Mouse (Mus musculus): ENCODE results near the gene Cenpo.
A peak's percentile ranks its signal among the peaks of the same experiment; 100 is the strongest.

The Cenpo gene

DNA sequence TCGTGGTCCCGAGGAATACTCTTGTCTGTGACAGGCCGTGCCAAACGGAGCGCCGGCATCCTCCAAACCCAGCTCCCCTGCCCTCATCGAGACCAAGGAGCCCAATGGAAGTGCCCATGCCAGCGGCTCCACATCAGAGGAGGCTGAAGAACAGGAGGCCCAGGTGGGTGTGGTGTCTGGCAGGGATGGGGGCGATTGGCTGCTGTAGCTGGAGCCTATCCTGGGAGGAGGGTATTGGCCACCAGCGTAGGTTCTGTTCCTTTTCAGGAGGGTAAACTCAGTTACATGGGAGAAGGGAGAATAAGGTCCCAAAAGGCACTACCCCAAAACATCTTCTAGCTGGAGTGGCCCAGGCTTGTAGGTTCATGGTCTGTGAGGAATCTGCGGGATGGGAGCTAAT lies 34.8 kb downstream of the Cenpo start:
- DNase-seq (ENCODE audit: low read depth, low spot score): no peak

DNA sequence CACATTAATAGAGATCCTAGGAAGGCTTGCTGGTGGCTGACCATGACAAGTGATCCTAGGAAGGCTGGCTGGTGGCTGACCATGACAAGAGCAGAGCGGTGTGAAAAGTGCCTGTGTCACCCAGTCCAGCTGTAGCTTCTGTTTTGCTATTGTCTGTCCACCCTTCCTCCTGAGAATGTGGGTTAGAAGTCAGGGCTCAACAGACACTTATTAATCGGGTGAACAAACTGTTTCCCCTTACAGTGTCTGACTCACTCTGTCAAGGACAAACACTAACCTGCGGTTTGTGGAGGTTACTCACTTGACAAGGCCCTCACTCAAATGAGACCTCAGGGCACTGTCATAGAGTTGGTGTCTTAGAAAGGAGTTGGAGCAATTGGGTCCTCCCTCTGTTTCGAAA lies 35.4 kb downstream of the Cenpo start:
- peak; percentile 52 for DNase-seq (ENCODE audit: low read depth, low spot score)

DNA sequence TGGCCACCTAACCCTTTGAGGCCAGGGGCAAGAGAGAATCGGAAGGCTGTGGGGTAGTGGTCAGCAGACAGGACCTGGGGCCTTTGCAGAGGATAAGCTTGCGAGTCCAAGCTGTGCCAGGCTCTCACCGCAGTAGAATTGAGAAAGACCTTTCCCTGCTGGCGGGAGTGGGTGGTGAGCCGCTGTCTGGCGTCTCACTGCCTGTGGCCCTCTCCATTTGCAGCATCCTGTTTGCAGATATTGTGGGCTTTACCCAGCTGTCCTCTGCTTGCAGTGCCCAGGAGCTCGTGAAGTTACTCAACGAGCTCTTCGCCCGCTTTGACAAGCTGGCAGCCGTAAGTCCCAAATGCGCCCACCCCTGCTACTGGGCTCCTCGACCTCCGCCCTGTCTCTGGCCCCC lies 39.5 kb downstream of the Cenpo start:
- no peak for DNase-seq (ENCODE audit: low read depth, low spot score)

DNA sequence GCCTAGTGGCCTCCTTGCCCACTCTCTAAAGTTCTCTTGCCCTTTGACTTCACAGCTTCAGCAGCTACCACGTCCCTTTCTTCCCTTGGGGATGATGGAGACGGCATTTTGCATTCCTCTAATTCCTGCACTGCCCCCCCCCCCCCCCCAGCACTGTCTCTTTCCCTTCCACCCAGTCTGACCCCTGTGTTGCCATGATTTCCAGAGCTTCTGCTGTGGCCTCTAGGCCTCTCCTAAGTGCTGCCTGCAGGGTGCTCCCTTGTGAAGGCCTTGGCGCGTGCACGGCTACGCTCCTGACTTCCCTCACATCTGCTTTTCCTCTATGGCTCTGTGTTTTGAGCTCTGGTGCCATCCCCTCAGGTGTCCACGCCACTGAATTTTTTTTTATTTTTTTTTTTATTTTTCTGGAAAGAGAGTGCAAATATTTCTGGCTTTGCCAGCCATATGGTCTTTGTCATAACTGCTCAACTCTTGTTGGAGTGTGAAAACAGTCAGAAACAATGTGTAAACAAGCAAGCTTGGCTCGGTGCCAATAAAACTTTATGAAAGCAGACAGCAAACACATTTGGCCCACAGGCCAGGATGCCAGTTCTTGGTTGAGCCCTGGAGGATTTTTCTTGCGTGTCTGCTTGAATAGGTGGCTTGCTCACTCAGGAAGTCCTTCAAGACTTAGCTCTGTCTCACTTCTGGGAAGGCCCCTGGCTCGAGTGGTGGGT lies 40.9 kb downstream of the Cenpo start:
- DNase-seq (ENCODE audit: low read depth, low spot score): peak; percentile 46

DNA sequence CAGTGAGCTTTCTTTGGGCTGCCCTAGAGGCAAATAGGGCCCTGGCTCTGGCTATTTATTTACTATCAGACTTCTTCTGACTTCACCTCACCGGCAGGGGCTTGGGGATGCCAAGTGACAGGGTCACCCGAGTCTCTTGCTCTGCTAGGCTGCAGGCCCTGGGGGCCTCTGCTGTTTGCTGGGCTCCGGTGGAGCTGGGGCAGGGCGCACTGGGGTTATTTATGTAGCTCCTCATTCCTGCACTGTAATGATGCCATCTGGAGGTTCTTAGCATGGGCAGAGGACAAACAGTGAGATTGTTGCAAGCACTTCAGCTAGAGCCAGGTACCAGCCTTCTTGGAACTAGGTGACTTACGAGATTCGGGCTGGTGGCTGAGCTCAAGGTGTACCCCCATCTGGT lies 41.6 kb downstream of the Cenpo start:
- no peak for DNase-seq (ENCODE audit: low read depth, low spot score)

DNA sequence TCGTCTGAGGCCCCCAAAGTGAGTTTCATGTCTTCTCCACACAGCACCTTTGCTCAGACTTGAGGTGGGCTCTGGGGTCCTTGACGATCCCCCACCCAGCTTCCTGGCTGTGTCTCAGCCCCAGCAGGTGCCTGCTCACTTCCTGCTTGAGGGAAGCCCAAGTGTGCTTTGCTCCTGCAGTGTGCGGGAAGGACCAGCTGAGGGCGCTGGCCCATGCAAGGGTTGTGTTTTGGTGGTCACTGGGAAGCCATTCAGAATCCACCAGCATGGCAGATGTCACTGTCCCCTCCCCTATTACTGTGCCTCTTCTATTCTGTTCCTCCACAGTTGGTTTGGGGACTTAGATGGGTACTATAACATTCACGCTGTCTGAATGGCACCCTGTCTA lies 45.0 kb downstream of the Cenpo start:
- DNase-seq (ENCODE audit: low read depth, low spot score): peak; percentile 21

DNA sequence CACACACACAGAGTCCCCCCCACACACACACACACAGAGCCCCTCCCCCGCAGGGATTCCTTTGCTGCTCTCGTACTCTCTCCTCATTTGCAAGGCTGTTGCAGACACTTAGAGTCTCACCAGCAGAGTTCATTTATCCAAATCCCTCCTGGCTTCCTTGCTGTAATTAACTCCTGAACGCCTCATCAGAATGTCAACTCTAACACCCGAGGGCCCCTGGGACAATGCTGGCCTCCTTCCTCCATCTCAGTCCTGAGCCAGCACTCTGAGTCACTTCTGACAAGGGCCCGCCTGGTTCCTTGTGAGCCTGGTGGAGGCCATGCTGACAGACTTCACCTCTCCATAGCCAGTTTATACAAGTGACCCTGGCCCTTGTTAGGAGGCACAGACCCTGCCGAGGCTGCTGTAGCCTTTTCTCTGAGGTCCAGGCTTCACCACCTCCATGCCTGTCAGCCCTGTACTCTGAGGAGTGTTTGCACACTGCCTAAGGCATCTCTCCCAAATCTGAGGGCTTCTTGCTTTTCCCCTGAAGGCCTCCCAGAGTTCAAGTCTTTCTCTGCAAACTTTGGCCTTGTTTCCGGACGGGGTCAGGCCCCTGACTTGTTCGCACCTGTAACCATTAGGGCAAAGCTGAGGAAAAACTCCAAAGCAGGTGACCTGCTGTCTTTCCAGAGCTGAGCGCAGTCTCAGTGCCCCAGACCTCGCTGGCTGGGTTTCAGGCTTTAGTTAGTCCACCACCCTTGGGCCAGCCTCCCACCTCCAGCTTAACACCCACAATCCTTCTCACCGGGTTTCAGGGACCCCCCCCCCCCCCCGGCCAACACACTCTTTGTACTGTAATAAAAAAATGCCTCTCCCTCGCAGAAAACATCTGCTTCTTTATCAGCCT lies 45.7 kb downstream of the Cenpo start:
- DNase-seq (ENCODE audit: low read depth, low spot score): peak; percentile 91

DNA sequence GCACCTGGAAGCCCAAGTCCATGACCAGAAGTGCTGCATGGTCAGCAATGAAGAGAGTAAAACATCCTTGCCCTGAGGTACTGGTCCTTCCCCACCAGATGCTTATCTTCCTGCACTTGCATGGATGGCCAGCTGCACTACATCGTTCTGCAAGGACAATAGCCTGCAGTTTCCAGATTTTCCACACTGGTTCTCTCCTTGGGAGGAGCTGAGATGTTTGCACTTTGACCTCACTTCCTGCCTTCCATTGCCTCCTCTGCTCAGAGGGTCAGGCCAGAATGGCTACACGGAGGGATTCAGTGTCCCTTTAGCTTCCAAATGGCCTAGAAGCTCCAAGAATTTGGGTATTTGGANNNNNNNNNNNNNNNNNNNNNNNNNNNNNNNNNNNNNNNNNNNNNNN lies 49.4 kb downstream of the Cenpo start:
- DNase-seq (ENCODE audit: low read depth, low spot score): no peak

DNA sequence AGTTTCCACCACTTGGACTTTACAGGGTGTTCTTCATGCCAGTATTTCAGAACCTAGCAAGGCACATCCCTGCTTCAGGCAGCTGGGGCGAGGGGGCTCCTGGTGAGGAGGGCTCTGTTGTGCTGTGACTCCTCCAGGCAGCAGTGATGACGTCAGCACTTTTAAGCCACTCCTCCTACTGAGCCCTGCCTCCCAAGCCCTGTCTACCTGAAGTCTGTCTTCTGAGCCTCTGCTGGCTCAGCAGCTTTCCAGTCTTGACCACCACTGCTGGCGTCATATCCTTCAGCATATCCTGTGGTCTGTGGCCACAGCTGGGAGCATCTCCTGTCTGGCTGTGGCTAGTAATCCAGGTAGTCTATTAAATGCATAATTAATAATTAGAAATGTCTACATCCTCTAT lies 53.6 kb downstream of the Cenpo start:
- DNase-seq (ENCODE audit: low read depth, low spot score): no peak

DNA sequence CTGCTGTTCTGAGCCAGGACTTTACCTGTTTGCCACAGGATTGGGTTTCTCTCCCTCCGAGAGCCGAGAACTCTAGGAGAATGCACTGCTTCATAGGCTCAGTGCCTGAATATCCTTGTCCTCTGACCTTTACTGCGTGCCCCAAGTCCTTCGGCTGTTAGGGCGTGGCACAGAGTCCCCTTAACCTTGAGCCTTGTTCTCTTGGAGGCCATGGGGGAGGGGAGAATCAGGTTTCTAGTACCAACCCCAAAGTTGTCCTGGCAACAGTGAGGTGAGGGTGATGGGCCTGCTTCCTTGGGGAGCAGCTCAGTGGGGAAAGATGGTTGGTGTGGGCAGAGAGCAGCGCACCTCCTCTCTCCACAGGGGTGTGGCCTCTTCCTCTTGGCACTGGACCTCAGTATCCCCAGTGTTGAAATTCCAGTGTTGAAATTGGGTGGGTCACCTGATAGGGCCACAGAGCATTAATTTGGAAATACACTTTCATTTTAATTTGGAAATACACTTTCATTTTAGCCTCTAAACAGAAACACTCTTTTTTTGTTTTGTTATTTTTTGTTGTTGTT lies 54.3 kb downstream of the Cenpo start:
- no peak for DNase-seq (ENCODE audit: low read depth, low spot score)

DNA sequence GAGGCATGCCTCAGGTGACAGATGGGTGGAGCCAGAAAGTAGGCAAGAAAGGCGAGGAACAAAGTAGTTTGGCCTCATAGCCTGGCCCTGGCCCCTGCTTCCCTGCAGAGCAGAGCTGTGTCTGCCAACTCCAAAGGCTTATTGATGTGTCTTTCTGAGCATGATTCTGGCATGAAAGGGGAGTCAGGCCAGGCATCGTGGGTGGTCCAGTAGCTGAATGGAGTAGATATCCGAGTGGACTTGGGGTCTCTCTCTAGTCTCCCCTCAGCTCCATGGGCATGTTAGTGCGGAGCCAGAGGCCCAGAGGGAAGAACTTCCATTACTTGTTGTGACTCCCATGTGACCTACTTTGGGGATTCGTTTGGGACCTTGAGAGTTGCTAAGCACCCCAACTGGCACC lies 55.3 kb downstream of the Cenpo start:
- no peak for DNase-seq (ENCODE audit: low read depth, low spot score)

DNA sequence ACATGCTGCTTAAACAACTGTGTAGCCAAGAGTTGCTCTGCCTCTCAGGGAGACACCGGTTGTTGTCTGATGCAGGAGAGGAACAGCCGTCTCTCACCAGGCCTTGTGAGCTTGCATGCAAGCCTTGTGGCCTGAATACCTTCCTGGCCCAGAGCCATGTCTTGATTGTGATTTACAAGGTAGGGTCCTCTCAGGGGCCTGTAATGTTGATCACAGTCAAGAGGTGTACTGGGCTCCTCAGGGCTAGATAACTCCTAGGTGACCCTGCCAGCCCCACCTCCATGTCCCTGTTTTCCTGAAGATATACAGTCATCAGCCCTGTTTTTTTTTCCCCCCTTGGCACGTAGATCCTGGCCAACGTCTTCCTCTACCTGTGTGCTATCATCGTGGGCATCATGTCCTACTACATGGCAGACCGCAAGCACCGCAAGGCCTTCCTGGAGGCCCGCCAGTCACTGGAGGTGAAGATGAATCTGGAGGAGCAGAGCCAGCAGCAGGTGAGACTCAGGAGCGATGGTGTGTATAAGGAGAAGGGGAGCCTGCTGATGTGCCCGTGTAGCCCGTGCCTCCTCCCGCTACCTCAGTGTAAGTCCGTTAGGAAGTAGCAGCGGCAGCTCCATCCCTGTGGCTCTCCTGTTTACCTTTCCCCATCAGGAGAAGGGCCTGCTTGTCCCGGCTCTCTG lies 60.8 kb downstream of the Cenpo start:
- no peak for DNase-seq (ENCODE audit: low read depth, low spot score)

DNA sequence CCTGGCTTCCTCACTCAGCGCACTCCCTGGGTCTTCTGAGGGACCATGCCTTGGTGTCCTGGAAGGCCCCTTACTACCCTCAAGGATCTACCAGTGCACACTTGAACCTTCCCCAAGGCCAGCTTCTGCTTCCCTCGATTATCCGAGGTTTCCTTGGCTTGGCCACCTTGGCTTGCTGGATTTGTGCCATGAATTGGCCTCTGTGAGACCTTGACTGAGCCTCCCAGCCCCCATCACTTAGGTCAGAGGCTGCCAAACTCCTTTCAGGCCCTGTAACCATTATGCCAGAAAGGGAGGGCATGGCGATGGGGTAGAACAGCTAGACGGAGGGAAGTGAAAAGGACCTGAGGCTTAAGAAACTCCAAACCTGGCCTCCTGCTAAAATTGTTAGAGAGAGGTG lies 64.5 kb downstream of the Cenpo start:
- no peak for DNase-seq (ENCODE audit: low read depth, low spot score)

DNA sequence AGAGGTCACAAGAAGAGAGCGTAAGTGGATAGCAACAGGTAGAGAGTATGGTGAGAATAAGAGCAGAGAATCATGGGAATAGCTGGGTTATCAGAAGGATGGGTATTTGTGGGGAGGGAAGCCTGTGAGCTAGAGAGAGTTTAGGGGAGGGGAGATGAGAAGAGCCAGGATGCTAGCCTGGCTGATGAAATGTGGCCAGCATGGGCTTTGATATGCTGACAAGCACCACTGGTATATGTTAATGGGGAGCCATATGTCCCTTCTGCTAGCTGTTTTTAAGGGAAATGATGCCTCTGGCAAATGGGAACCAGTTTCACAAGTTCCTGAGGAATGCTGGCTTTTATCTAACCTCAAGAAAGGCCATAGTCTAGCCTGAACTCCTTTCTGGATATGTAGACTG lies 65.0 kb downstream of the Cenpo start:
- no peak for DNase-seq (ENCODE audit: low read depth, low spot score)

DNA sequence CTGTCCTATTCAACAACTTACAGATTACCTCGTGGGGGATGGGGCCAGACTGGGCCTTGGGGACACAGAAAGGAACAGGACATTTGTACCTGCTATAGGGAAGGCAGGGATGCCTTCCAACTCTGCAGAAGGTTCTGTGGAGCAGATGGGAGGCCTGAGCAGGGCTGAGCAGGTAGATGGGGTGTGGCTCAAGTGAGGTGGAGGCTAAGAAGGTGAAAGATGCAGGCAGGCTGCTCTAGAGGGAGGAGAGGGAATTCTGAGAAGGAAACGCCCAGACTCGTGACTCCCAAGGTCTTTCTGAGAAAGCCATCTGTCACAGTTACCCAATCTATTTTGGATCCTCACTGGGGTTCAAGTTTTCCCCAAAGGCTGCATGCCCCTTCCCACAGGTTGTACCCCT lies 67.1 kb downstream of the Cenpo start:
- DNase-seq (ENCODE audit: low read depth, low spot score): no peak

DNA sequence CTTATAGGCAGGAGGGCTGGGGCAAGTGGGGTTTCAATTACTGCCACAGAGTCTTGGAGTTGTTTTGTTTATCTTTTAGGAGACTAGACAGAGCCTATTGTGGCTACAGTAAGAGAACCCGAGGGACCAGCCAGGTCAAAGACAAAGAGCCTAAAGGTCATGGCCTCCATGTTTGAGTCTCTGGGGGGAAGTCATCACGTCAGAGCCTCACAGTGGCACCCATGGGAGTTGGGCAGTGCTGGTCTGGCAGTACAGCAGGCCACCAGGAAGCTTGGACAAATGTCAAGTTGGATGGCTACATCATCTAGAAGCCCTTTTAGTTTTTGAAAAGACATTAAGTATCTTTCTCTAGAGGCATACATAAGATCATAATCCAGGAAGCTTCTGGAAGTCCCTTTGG lies 71.2 kb downstream of the Cenpo start:
- no peak for DNase-seq (ENCODE audit: low read depth, low spot score)

DNA sequence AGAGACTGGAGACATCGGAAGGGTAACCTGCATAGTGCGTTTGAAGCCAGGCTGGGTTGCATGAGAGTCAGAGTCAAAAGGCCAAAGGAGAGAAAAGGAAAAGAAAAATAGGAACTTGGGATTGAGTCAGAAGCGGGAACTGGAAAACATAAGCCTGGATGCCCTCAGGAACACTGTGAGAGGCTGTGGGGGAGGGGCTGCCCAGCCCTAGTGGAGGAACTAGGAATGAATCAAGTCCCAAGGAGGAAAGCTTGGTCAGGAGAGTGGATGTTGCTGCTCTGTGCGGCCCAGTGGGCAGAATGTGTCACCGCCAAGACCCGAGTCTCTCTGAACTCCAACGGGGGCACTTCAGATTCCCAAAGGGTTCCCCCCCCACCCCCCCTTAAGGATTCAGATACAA lies 73.8 kb downstream of the Cenpo start:
- DNase-seq (ENCODE audit: low read depth, low spot score): no peak

DNA sequence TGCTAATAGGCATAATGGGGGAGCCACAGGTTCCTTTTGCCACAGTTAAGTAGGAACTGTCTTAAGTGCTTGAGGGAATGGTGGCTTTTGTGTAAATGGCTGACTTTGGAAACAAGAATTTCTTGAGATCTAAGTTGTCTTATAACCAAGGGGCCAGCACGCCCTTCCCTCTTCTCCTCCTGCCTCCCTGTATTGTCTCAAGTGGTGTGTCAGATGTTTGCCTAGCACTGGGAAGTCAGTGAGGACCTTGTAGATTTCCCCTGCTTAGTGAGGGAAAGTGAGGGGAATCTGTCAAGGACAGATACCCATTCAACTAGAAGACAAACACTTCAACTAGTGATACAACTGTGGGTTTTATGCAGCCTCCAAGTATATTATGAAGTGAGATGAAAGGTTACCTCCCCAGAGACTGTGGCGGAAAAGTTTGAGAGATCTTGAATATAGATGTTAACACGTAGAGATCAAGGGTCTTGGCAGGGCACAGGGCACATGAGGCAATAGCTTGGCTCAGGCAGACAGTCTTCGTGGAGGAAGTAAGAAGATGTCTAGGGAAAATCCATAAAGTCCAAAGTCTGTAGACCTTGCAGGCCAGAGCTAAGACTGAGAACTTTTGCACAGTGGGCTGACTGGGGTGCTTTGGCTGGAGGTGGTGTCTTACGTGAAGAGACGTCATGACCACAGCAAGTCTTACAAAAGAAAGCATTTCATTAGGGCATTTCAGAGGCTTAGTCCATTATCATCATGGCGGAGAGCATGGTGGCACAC lies 75.0 kb downstream of the Cenpo start:
- no peak for DNase-seq (ENCODE audit: low read depth, low spot score)

DNA sequence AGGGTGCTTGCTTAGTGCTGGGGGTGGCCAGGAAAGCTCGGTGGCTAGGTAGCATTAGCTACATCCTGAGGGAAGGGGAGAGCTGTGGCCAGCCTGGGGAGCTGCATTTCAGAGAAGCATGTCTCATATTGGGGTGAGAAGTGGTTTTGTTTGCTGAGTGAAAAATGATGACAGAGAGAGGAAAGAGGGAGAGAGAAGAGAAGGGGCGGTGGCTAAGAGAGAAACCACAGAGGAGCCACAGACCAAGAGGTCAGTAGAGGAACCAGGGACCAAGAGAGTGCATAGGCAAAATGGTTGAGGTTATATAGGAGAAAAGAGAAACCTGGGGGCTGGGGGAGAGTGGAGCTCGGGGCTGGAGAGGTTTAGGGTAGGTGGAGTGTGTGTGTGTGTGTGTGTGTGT lies 75.9 kb downstream of the Cenpo start:
- peak; percentile 39 for DNase-seq (ENCODE audit: low read depth, low spot score)

DNA sequence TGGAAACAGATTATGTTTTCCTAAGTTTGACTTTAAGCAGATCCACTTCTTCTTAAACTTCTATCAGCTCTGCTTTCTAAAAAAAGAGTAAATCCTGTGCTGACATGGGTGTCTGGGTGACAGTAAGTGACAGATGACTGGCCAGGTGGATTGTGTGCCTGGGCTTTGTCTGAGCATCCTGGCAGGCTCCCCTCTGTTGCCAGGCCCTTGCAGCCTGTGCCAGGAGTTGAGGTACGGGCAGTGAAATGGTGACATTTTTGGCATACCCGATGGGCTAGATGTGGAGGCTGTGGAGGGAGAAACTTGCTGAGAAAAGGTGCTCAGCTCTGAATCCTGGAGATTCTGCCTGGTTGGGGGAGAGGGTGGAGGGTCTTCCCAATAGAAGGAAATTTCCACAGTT lies 76.6 kb downstream of the Cenpo start:
- no peak for DNase-seq (ENCODE audit: low read depth, low spot score)

DNA sequence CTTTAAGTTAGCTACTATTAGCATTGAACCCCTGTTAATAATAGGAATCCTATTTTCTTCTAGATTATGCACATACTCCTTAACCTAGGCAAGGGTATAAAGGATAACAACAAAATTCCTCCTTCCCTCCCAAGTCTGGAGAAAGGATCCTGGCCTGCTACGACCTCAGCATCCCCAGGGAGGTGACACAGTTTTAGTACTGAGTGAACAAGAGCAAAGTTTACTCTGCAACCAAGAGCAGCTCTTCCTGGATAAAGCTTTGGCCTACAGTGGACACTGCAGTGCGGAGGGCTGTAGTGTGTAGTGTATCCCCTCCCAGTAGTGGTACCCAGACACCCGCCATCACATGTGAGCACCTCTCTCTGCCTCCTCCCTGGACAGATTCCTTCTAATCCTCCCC lies 82.1 kb downstream of the Cenpo start:
- DNase-seq (ENCODE audit: low read depth, low spot score): no peak

DNA sequence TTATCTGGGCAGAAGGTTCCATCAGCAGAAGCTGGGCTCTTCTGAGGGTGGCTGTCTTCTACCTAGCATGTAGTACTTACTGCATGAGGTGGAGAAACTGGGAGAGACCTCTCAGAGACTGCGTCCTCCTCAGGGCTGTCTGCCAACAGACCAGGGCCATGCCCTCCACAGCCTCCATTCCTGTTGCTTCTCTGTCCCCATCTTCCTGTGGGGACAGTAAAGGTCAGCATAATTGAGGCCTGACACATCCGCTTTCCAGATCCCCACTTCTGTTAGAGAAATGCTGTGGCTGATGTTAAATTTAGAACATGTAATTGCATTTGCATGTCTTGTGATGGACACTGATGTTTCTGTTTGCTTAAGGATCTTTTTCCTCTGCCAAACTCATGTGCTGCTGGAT lies 83.2 kb downstream of the Cenpo start:
- no peak for DNase-seq (ENCODE audit: low read depth, low spot score)
